Mouse (Mus musculus) heart, embryonic 12.5 days (tissue): ENCODE data around the gene Sprr2b. TPM values are rescaled to one million over a fixed set of nuclear protein-coding genes. Genes with fewer than 3 reads are reported as not detected.
"Not testable (repeated sequence)": the region's sequence is repeated elsewhere in the genome, so short reads cannot be mapped to it uniquely, and the experiment has no call there.

Source experiments
- ATAC-seq: fragments of 200-750 bp; cut with Nextera tagmentation; 2 replicates; pipeline ENCODE4 v1.8.0; 2017; ENCODE audit warnings: moderate TSS enrichment, moderate library complexity; ENCODE audit not compliant: insufficient number of reproducible peaks, low FRiP score
- H3K27ac ChIP-seq: fragments of 300-500 bp; sonication (generic); 2 replicates; pipeline ENCODE4 v1.5.1; 2016; ENCODE audit warnings: mild to moderate bottlenecking, moderate library complexity; ENCODE audit not compliant: poor library complexity, severe bottlenecking
- H3K27me3 ChIP-seq: fragments of 300-500 bp; sonication (generic); replicated peaks from 2 replicates; pipeline ENCODE4 v1.6.1; 2016; ENCODE audit warnings: mild to moderate bottlenecking, moderate library complexity
- H3K36me3 ChIP-seq: fragments of 300-500 bp; sonication (generic); 2 replicates; pipeline ENCODE4 v1.6.1; 2016; ENCODE audit warnings: mild to moderate bottlenecking, moderate library complexity
- H3K4me1 ChIP-seq: fragments of 300-500 bp; sonication (generic); replicated peaks from 2 replicates; pipeline ENCODE4 v1.6.1; 2016; ENCODE audit warnings: mild to moderate bottlenecking
- H3K4me2 ChIP-seq: fragments of 300-500 bp; sonication (generic); 2 replicates; pipeline ENCODE4 v1.6.1; 2016; ENCODE audit warnings: mild to moderate bottlenecking, moderate library complexity
- H3K4me3 ChIP-seq: fragments of 300-500 bp; sonication (generic); 2 replicates; pipeline ENCODE4 v1.5.1; 2016; ENCODE audit warnings: mild to moderate bottlenecking
- H3K9ac ChIP-seq: fragments of 300-500 bp; sonication (generic); 2 replicates; pipeline ENCODE4 v1.6.1; 2016; ENCODE audit warnings: mild to moderate bottlenecking, moderate library complexity
- H3K9me3 ChIP-seq: fragments of 300-500 bp; sonication (generic); replicated peaks from 2 replicates; pipeline ENCODE4 v1.6.1; 2016; ENCODE audit warnings: mild to moderate bottlenecking, moderate library complexity
- WGBS: fragments of 180-500 bp; shearing (Covaris S2); methylation state at CpG from one replicate; pipeline ENCODE4 v1.1.7; 2016; 5-methylcytosine and 5-hydroxymethylcytosine counted together
- polyA plus RNA-seq: library from polyadenylated mRNA; unstranded; fragments of >200 nt; fragmentation: Nextera tagmentation; extraction: Ambion mirVana; gene quantifications from 2 replicates; pipeline ENCODE4 v1.2.1, GENCODE M21; 2016

Sprr2b gene
- not detected in 2 replicates for polyA plus RNA-seq

GRCm38 (mm10) chr3:92316320-92316719 is at the start of gene Sprr2b:
Gene Sprr2b (plus strand): TSS chr3:92316620.
- ATAC-seq: no peak
- Histone ChIP-seq H3K36me3 (no peaks in the 10 kb centered on the region), H3K27ac (no peak within 1 kb of the TSS), H3K4me1 (no peaks in the 10 kb centered on the region), H3K27me3 (no peaks in the 10 kb centered on the region), H3K9me3 (no peaks in the 10 kb centered on the region), H3K4me2 (no peak within 1 kb of the TSS), H3K9ac (no peak within 1 kb of the TSS), H3K4me3 (no peak within 1 kb of the TSS)
- WGBS: 69% methylated on average over 2 of the region's 2 CpGs

GRCm38 (mm10) chr3:92271414-92271985 is 44.9 kb upstream of the Sprr2b start:
- not testable (repeated sequence) for H3K4me1 ChIP-seq, H3K4me3 ChIP-seq, H3K36me3 ChIP-seq, H3K9me3 ChIP-seq, H3K27ac ChIP-seq, H3K9ac ChIP-seq, H3K27me3 ChIP-seq, H3K4me2 ChIP-seq
- ATAC-seq: 0 out of 2 replicates have a peak, but pooled peaks have one; percentile 37
- no CpG with 5 or more reads among the region's 4 CpGs for WGBS

DNA sequence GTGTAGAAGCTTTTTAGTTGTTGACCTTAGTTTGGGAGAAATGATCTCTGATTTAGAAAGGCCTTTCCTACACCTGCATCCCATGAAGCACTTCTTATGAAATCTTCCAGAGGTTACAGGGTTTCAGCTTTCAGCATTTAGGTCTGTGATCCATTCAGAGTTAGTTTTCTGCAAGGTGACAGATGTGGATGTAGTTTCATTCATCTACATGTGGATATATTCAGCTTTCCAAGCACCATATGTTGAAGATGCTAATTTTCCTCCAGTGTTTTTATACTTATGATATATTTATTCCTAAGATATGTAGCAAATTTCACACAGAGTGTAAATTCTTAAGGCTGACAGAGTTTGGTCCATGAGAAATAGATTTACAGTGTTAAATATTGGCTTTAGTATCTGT is 42.9 kb upstream of the Sprr2b start:
- not testable (repeated sequence) for H3K4me2 ChIP-seq, H3K4me3 ChIP-seq, H3K9ac ChIP-seq, H3K36me3 ChIP-seq, H3K27ac ChIP-seq, ATAC-seq, H3K27me3 ChIP-seq, H3K9me3 ChIP-seq, H3K4me1 ChIP-seq

DNA sequence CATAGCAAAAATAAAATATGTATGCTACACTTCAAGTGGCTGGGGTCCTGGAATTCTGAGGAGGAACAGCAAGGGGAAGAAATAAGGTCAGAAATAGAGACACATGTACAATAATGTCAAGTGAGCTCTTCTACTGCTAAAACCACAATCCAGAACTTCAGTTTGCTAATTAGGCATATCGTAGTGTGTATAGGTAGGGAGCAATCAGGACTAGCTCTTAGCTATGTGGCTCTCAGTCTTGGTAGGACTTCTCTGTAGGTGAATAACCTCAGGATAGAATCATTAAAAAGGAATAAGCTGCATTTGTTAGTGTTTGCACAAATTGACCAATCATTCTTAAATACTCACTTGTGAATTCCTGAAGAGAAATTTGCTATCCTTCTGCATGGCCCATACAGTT is 42.4 kb upstream of the Sprr2b start:
- not testable (repeated sequence) for H3K9ac ChIP-seq, H3K36me3 ChIP-seq, H3K4me2 ChIP-seq, H3K27me3 ChIP-seq, ATAC-seq, H3K27ac ChIP-seq, H3K9me3 ChIP-seq, H3K4me3 ChIP-seq, H3K4me1 ChIP-seq
- WGBS: no CpG with 5 or more reads among the region's 1 CpGs

GRCm38 (mm10) chr3:92279663-92280062 is 36.8 kb upstream of the Sprr2b start:
- ATAC-seq, H3K9me3 ChIP-seq, H3K4me3 ChIP-seq, H3K9ac ChIP-seq, H3K4me1 ChIP-seq, H3K36me3 ChIP-seq, H3K27ac ChIP-seq, H3K4me2 ChIP-seq, H3K27me3 ChIP-seq: not testable (repeated sequence)

GRCm38 (mm10) chr3:92280963-92281606 is 35.3 kb upstream of the Sprr2b start:
- 20% methylated on average over 5 of the region's 12 CpGs for WGBS
- ATAC-seq: peak; percentile 68

GRCm38 (mm10) chr3:92285101-92285500 is 31.3 kb upstream of the Sprr2b start, which contains the start of gene Sprr2a3:
Gene Sprr2a3 (plus strand): TSS chr3:92285417.
- not testable (repeated sequence) for H3K9me3 ChIP-seq, H3K27ac ChIP-seq, H3K36me3 ChIP-seq, H3K4me2 ChIP-seq, H3K4me3 ChIP-seq, H3K27me3 ChIP-seq, ATAC-seq, H3K9ac ChIP-seq, H3K4me1 ChIP-seq
- 87% methylated on average over 1 of the region's 1 CpGs for WGBS

More at GRCm38 (mm10) chr3:92280963-92281606, 35.3 kb upstream of the Sprr2b start:
- H3K4me2 ChIP-seq, H3K9ac ChIP-seq, H3K9me3 ChIP-seq, H3K4me3 ChIP-seq, H3K36me3 ChIP-seq, H3K27ac ChIP-seq, H3K4me1 ChIP-seq, H3K27me3 ChIP-seq: not testable (repeated sequence)

DNA sequence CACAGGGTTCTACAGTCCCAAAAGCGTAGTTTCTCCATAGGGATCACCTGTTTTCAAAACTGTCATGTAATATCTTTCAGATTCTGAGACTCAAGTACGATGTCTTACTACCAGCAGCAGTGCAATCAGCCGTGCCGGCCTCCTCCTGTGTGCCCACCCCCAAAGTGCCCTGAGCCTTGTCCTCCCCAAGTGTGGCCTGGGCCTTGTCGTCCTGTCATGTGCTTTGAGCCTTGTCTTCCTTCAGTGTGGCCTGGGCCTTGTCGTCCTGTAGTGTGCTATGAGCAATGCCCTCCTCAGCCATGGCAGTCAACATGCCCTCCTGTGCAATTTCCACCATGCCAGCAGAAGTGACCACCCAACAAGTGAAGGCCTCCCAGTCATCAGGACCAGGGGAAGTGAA is 27.9 kb upstream of the Sprr2b start:
- not testable (repeated sequence) for H3K4me2 ChIP-seq, H3K9ac ChIP-seq, H3K4me1 ChIP-seq, H3K4me3 ChIP-seq, ATAC-seq, H3K27me3 ChIP-seq, H3K9me3 ChIP-seq, H3K27ac ChIP-seq, H3K36me3 ChIP-seq
- 74% methylated on average over 6 of the region's 6 CpGs for WGBS

DNA sequence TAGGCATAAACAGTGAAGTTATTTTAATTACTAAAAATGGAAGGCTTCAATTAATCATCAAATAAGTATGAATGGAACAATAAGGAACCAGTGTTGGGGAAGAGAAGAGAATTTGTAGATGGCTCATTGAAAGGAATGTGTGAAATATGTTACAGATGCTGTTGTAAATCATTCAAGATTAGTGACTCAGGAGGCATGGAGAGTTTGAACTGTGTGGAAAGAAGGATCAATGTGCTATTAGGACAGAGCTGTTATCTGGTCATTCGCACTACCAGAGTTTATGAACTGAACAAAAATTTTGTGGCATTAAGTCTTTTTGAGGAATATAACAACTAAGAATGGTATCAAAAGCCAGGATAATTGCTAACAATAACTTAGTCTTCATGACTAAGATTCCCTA is 9.0 kb upstream of the Sprr2b start:
- H3K9me3 ChIP-seq: no peaks in the 10 kb centered on the region
- WGBS: 76% methylated on average over 1 of the region's 1 CpGs
- no peak overlapping the region for H3K27ac ChIP-seq
- H3K9ac ChIP-seq: no peak overlapping the region
- no peak overlapping the region for H3K4me3 ChIP-seq
- no peaks in the 10 kb centered on the region for H3K27me3 ChIP-seq
- H3K36me3 ChIP-seq: no peaks in the 10 kb centered on the region
- no peaks in the 10 kb centered on the region for H3K4me1 ChIP-seq
- H3K4me2 ChIP-seq: no peak overlapping the region
- ATAC-seq: no peak

DNA sequence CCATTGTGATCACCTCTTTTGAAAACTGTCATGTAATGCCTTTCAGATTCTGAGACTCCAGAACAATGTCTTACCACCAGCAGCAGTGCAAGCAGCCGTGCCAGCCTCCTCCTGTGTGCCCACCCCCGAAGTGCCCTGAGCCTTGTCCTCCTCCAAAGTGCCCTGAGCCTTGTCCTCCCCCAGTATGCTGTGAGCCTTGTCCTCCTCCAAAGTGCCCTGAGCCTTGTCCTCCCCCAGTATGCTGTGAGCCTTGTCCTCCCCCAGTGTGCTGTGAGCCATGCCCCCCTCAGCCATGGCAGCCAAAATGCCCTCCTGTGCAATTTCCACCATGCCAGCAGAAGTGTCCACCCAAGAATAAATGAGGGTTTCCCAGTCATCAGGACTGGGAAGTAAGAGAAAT is 964 bp downstream of the Sprr2b start:
- Histone ChIP-seq H3K9me3 (no peaks in the 10 kb centered on the region), H3K4me1 (no peaks in the 10 kb centered on the region), H3K4me3 (no peak overlapping the region), H3K4me2 (no peak overlapping the region), H3K27ac (no peak overlapping the region), H3K9ac (no peak overlapping the region), H3K27me3 (no peaks in the 10 kb centered on the region), H3K36me3 (no peaks in the 10 kb centered on the region)
- no peak for ATAC-seq
- 69% methylated on average over 2 of the region's 2 CpGs for WGBS

GRCm38 (mm10) chr3:92336278-92336677 is 19.9 kb downstream of the Sprr2b start:
- Histone ChIP-seq H3K9me3 (no peaks in the 10 kb centered on the region), H3K9ac (no peak overlapping the region), H3K27me3 (no peaks in the 10 kb centered on the region), H3K4me3 (no peak overlapping the region), H3K27ac (no peak overlapping the region), H3K4me1 (no peaks in the 10 kb centered on the region), H3K36me3 (no peaks in the 10 kb centered on the region), H3K4me2 (no peak overlapping the region)
- 79% methylated on average over 1 of the region's 1 CpGs for WGBS
- no peak for ATAC-seq

GRCm38 (mm10) chr3:92338840-92339239 is 22.4 kb downstream of the Sprr2b start, which contains the start of gene Sprr2d:
Gene Sprr2d (plus strand): TSS chr3:92339140.
- Histone ChIP-seq H3K4me2 (no peak within 1 kb of the TSS), H3K4me3 (no peak within 1 kb of the TSS), H3K9ac (no peak within 1 kb of the TSS), H3K9me3 (no peaks in the 10 kb centered on the region), H3K4me1 (no peaks in the 10 kb centered on the region), H3K27me3 (no peaks in the 10 kb centered on the region), H3K27ac (no peak within 1 kb of the TSS), H3K36me3 (no peaks in the 10 kb centered on the region)
- 80% methylated on average over 5 of the region's 5 CpGs for WGBS
- no peak for ATAC-seq
